Mouse (Mus musculus) intestine, embryonic 16.5 days (tissue): ENCODE results near the gene En1. TPM values are rescaled to one million over a fixed set of nuclear protein-coding genes. Genes with fewer than 3 reads are reported as not detected.

Source experiments
- ATAC-seq: fragments of 200-750 bp; cut with Nextera tagmentation; 2 replicates; pipeline ENCODE4 v1.8.0; 2017; ENCODE audit warnings: moderate TSS enrichment, moderate library complexity
- H3K27ac ChIP-seq: fragments of 300-500 bp; sonication (generic); 2 replicates; pipeline ENCODE4 v1.5.1; 2014; ENCODE audit warnings: mild to moderate bottlenecking, low read length
- H3K27me3 ChIP-seq: fragments of 300-500 bp; sonication (generic); replicated peaks from 2 replicates; pipeline ENCODE4 v1.6.1; 2014; ENCODE audit warnings: low read length, control low read depth, mixed read lengths; ENCODE audit not compliant: control insufficient read depth, insufficient read depth
- H3K36me3 ChIP-seq: fragments of 300-500 bp; sonication (generic); 2 replicates; pipeline ENCODE4 v1.6.1; 2014; ENCODE audit warnings: low read length, control low read depth; ENCODE audit not compliant: control insufficient read depth, insufficient read depth
- H3K4me1 ChIP-seq: fragments of 300-500 bp; sonication (generic); 2 replicates; pipeline ENCODE4 v1.6.1; 2014; ENCODE audit warnings: low read length, control low read depth, mixed read lengths; ENCODE audit not compliant: control insufficient read depth, insufficient read depth
- H3K4me2 ChIP-seq: fragments of 300-500 bp; sonication (generic); 2 replicates; pipeline ENCODE4 v1.6.1; 2014; ENCODE audit warnings: low read depth, low read length, control low read depth
- H3K4me3 ChIP-seq: fragments of 300-500 bp; sonication (generic); 2 replicates; pipeline ENCODE4 v1.5.1; 2014; ENCODE audit warnings: mild to moderate bottlenecking, low read length
- H3K9ac ChIP-seq: fragments of 300-500 bp; sonication (generic); 2 replicates; pipeline ENCODE4 v1.6.1; 2014; ENCODE audit warnings: low read depth, low read length
- H3K9me3 ChIP-seq: fragments of 300-500 bp; sonication (generic); 2 replicates; pipeline ENCODE4 v1.6.1; 2016; ENCODE audit warnings: low read length, control low read depth; ENCODE audit not compliant: control insufficient read depth
- WGBS: fragments of 180-500 bp; shearing (Covaris S2); extraction: QIAGEN DNeasy Blood & Tissue Kit; methylation state at CpG from one replicate; pipeline ENCODE4 v1.1.7; 2014; 5-methylcytosine and 5-hydroxymethylcytosine counted together
- polyA plus RNA-seq: library from polyadenylated mRNA; unstranded; fragments of >200 nt; fragmentation: Nextera tagmentation; extraction: Ambion mirVana; gene quantifications from 2 replicates; pipeline ENCODE4 v1.2.1, GENCODE M21; 2015

En1 gene
- polyA plus RNA-seq, 1 experiment from 2014 or later: not detected

DNA sequence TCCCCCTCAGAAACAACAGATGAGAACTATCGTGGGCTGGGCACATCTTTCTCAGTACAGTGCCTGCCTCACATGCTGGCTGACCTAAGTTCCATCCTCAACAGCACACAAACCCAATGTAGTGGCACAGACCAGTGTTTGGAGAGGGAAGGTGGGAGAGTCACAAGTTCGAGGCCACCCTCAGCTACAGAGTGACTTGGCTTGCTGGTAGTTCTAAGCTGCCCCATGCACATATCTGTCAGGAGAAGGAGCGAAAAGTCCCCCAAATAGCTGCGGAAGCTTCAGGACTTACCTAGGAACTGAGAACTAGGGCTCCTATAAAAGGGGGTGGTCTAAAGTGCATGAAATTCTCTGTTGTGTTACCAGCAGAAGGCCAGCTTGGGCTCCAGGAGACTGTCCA lies 14.3 kb upstream of the En1 start:
- ATAC-seq: no peak
- no peaks in the 10 kb centered on the region for H3K4me1 ChIP-seq
- no peak overlapping the region for H3K4me2 ChIP-seq
- no peaks in the 10 kb centered on the region for H3K9me3 ChIP-seq
- no peak overlapping the region for H3K27ac ChIP-seq
- WGBS: 81% methylated on average over 4 of the region's 4 CpGs
- peaks cover 22% of the 10 kb centered on the region for H3K27me3 ChIP-seq
- no peak overlapping the region for H3K4me3 ChIP-seq
- no peak overlapping the region for H3K9ac ChIP-seq
- no peaks in the 10 kb centered on the region for H3K36me3 ChIP-seq

DNA sequence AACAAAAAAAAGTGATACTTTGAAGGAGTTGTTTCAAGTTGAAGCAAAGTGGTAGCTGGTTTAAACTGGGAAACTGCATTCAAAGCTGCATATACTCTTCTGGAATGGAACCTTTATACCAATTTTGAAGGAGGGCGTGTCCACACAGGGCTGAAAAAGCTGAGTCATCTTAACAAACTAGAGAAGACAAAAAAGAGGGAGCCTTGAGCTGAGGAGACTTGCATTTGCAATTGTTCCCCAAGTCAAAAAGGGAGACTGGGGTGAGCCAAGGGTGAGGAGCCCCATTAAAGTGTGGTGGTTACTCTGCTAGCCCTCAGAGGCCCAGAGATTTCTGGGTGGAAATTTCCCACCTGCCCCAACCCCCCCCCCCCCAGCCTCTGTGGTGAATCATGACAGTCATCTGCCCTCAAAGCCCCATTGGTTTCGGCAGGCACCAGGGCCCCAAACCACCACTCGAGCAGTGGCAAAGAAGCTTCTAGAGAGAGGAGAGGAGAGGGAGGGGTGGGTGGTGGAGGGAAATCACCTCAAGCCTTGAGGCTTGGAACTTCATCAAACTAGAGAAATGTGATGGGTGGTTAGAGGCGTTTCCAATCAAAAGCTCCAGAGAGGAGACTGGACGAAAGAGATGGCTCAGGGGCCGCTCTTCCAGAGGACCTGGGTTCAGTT lies 13.7 kb upstream of the En1 start:
- no peak for ATAC-seq
- no peak overlapping the region for H3K4me2 ChIP-seq
- WGBS: 76% methylated on average over 6 of the region's 6 CpGs
- H3K9ac ChIP-seq: no peak overlapping the region
- no peak overlapping the region for H3K27ac ChIP-seq
- no peak overlapping the region for H3K4me3 ChIP-seq
- peaks cover 27% of the 10 kb centered on the region for H3K27me3 ChIP-seq
- no peaks in the 10 kb centered on the region for H3K36me3 ChIP-seq
- H3K9me3 ChIP-seq: no peaks in the 10 kb centered on the region
- H3K4me1 ChIP-seq: no peaks in the 10 kb centered on the region

DNA sequence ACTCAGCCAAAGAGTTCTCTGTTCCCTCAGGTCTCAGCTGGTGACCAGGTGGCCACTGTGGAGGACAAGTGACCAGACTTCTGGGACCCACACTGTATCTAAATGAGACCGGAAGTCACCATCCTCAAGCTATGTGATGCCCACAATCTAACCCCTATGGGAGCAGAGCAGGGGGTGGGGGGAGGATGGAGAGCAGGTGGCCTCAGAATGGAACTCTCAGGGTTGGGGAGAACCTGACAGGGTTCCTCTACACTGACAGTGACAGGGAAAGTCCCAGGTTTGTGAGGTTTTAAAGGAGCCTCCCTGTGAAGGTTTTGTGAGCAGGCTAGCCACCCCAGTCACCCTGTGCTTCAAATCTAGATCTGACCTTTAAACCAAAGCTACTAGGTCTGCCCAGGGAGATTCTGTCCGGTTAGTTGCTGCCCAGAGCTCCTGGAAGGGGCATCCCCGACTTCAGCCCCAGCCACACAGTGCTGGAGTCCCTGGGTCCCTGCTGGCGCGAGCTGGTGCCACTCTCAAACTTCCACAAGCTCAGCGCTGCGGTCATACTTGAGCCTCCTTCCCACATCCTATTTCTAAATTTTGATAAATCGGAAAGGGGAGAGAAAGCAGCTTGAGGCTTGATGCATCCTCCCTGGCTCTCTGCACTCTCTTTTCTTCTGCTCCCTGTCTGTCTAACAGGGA lies 8.8 kb upstream of the En1 start:
- Histone ChIP-seq H3K4me3 (no peak overlapping the region), H3K4me2 (no peak overlapping the region), H3K27me3 (peaks cover 72% of the 10 kb centered on the region), H3K9ac (no peak overlapping the region), H3K9me3 (no peaks in the 10 kb centered on the region), H3K36me3 (no peaks in the 10 kb centered on the region), H3K4me1 (no peaks in the 10 kb centered on the region), H3K27ac (no peak overlapping the region)
- 9% methylated on average over 8 of the region's 8 CpGs for WGBS
- ATAC-seq: no peak

DNA sequence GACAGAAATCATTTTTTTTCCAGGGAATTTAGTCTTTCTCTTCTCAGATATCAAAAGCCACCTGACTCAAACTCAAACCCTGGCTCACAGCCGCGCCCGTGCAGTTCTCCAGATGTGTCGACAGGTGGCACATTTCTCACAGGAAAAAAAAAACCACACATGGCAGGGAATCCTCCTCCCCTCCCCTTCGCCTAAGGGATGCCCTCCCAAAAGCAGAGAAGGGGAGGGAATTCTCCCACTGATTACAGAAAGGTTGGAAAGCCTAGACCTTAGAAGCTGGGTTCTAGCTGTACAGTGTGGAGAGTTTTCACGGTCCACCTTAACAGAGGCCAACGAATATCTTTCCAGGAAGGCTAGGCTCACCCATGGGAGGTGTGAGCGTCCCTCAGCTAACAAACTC lies 7.6 kb upstream of the En1 start:
- H3K4me2 ChIP-seq: no peak overlapping the region
- ATAC-seq: no peak
- no peak overlapping the region for H3K9ac ChIP-seq
- WGBS: under 1% methylated on average over 8 of the region's 8 CpGs
- H3K4me1 ChIP-seq: no peaks in the 10 kb centered on the region
- no peak overlapping the region for H3K27ac ChIP-seq
- peaks cover 85% of the 10 kb centered on the region for H3K27me3 ChIP-seq
- H3K9me3 ChIP-seq: no peaks in the 10 kb centered on the region
- no peaks in the 10 kb centered on the region for H3K36me3 ChIP-seq
- no peak overlapping the region for H3K4me3 ChIP-seq

DNA sequence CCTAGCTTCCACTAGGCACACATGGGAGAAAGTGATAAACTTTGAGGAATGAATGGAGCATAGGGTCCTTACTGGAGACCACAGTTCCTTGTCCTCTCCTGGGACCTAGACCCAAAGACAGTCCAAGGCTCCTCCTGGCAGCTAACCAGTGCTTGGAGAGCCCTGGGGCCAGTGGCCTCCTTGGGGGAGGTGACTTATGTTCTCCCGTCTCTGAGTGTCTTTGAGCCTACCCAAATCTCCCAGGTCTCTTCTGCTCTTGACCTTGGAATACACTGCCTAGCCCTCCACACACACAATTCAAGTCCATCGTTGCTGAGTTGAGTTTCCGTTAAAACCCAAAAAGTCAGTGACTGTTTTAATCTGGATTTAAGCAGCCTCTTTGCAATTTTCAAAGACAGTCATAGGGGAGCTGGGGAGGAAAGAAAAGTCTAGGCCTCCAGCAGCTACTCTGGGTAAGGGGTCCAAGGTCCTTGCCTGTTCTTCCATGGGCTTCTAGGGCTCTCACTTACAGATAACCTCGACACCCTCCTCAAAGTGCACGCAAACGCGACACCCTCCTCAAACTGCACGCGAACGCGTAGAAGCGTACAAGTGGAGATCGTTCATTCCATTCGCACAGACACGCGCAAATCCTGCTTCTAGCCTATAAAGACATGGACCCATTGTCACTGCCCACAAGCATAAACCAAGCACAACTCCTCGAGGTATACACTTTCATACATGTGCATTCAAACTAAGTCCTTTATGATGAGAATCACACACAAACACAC lies 6.6 kb upstream of the En1 start:
- Histone ChIP-seq H3K9ac (no peak overlapping the region), H3K4me3 (no peak overlapping the region), H3K9me3 (no peaks in the 10 kb centered on the region), H3K27ac (no peak overlapping the region), H3K4me2 (no peak overlapping the region), H3K36me3 (no peaks in the 10 kb centered on the region), H3K27me3 (peaks cover 95% of the 10 kb centered on the region), H3K4me1 (no peaks in the 10 kb centered on the region)
- 3% methylated on average over 17 of the region's 17 CpGs for WGBS
- no peak for ATAC-seq

DNA sequence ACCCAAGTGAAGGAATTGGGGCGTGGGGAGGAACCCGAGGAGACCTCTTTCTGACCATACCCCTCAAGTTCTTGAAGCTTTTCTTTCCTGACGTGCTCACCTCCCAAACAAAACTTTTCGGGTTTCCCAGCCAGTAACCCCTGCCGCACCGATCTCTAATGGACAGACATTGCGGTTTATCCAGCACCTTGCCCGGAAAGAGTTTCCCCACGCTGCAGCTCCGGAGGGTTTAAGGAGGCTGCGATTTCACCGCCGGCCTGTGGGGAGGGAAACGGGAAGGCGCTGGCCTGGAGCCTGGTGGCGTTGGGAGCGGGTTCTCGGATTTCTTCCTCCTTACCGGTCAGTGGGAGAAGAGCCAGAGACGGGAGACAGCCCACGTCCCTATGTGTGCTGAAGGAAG lies 5.9 kb upstream of the En1 start:
- Histone ChIP-seq H3K27me3 (peaks cover 95% of the 10 kb centered on the region), H3K9me3 (no peaks in the 10 kb centered on the region), H3K36me3 (no peaks in the 10 kb centered on the region), H3K4me3 (peak overlapping the region; percentile 22), H3K27ac (no peak overlapping the region), H3K9ac (no peak overlapping the region), H3K4me2 (peak overlapping the region; percentile 33), H3K4me1 (no peaks in the 10 kb centered on the region)
- WGBS: under 1% methylated on average over 21 of the region's 21 CpGs
- ATAC-seq: peak; percentile 40; the same call in 1 of the 2 replicates

DNA sequence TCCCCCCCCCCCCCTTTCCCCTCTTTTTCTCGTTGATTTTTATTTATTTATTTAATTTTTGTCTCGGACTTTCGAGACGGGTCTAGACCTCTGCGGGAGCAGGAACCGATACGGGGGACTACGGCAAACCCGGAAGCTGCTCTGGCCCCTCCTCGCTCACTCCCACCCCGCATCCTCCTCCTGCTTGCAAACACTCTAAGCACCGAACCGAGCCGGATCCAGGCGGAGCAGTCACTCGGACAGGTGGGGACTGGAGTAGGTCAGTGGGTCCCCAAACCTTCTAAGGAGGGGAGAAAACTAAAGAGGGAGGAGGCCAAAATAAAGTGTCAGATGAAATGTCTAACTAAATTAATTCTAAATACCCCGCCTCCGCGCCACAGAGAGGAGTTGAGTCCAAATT lies 5.4 kb upstream of the En1 start:
- H3K27ac ChIP-seq: no peak overlapping the region
- under 1% methylated on average over 19 of the region's 19 CpGs for WGBS
- peak overlapping the region; percentile 22 for H3K4me3 ChIP-seq
- H3K36me3 ChIP-seq: no peaks in the 10 kb centered on the region
- ATAC-seq: 0 out of 2 replicates have a peak, but pooled peaks have one; percentile 31
- H3K9ac ChIP-seq: no peak overlapping the region
- H3K4me2 ChIP-seq: peak overlapping the region; percentile 33
- no peaks in the 10 kb centered on the region; the same call in 1 of the 2 replicates for H3K4me1 ChIP-seq
- peaks cover 95% of the 10 kb centered on the region for H3K27me3 ChIP-seq
- H3K9me3 ChIP-seq: no peaks in the 10 kb centered on the region

DNA sequence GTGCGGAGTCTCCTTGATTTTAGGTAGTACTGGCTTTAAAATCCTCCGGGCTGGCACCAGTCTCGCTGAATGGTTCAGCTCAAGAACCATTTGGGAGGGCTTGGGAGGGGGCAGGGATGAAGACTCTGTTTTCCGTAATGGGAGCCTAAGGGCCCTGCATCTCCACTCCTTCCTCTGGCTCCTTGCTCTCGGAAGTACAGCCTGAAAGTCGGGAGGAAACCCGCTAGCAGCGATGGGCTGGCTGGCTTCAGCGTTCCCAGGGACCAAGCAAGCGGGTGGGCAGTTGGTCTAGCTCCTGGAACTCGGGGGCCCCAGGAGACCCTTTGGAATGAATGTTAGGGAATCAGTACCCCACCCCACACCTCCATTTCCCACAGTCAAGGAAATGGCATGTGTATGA lies 4.9 kb upstream of the En1 start:
- Histone ChIP-seq H3K36me3 (no peaks in the 10 kb centered on the region), H3K4me1 (peaks cover 3% of the 10 kb centered on the region; the same call in 1 of the 2 replicates), H3K4me2 (no peak overlapping the region), H3K4me3 (no peak overlapping the region), H3K9me3 (no peaks in the 10 kb centered on the region), H3K27me3 (peaks cover 95% of the 10 kb centered on the region), H3K9ac (no peak overlapping the region), H3K27ac (no peak overlapping the region)
- no peak for ATAC-seq
- 3% methylated on average over 11 of the region's 11 CpGs for WGBS

DNA sequence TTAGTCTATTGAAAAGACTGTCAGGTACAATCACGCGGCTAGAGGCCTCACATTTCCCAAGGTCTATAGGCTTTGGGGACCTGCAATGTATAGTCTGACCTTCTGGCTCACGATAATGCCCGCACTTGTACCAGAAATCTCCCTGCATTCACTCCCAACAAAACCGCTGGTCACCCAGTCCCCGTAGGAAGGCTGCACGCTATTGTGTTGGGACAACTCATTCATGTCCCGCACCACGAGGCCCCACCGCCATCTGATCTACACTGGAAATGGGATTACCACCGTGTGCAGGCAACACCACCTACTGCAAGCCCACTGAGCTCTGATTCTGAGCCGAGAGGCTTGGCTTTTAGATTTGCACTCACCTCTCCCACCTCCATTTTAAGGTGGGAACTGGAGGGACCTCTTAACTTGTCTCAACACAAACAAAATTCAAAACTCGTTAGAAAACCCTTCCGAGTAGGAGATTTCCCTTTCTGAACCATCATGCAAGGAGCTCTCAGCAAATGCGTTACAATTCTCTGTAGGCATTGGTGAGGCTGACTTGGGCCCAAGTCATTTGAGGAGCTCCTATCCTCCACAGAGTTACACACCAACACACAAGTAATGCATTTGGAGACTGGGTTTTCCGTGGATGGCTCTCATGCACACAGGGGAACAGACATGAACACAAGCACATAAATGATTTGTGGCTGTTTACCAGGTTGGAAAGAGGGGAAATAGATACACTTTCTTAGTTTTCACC lies 3.9 kb upstream of the En1 start:
- Histone ChIP-seq H3K9me3 (no peaks in the 10 kb centered on the region), H3K27me3 (peaks cover 92% of the 10 kb centered on the region), H3K36me3 (no peaks in the 10 kb centered on the region), H3K4me1 (peaks cover 11% of the 10 kb centered on the region), H3K27ac (no peak overlapping the region), H3K4me3 (no peak overlapping the region), H3K4me2 (no peak overlapping the region), H3K9ac (no peak overlapping the region)
- WGBS: 2% methylated on average over 16 of the region's 16 CpGs
- no peak for ATAC-seq
